Mouse (Mus musculus): ENCODE measurements around the gene Srm. TPM values are rescaled to one million over a fixed set of nuclear protein-coding genes. Genes with fewer than 3 reads are reported as not detected.

The Srm gene
- polyA plus RNA-seq, 1 experiment from 2014 or later, result 156 TPM

GRCm38 (mm10) chr4:148638302-148638701 lies 47.0 kb downstream of the Srm start:
- no peaks in the 10 kb centered on the region for H3K9me3 ChIP-seq (ENCODE audit: control insufficient read depth, low read length)
- H3K9ac ChIP-seq (ENCODE audit: low read depth, low read length), result no peak overlapping the region
- H3K27ac ChIP-seq (ENCODE audit: low read depth, low read length), result no peak overlapping the region
- no peak overlapping the region for H3K4me3 ChIP-seq (ENCODE audit: low read depth, low read length)
- 65% methylated on average over 9 of the region's 9 CpGs for WGBS
- ATAC-seq (ENCODE audit: low FRiP score) (no peak), DNase-seq (ENCODE audit: low spot score) (no peak)
- no peak overlapping the region for H3K4me2 ChIP-seq (replicated peaks; ENCODE audit: low read depth, low read length)
- H3K4me1 ChIP-seq (replicated peaks; ENCODE audit: control insufficient read depth, insufficient read depth, low read length), result no peaks in the 10 kb centered on the region
- no peaks in the 10 kb centered on the region for H3K36me3 ChIP-seq (ENCODE audit: control insufficient read depth, insufficient read depth, low read length)
- H3K27me3 ChIP-seq (ENCODE audit: control insufficient read depth, insufficient read depth, low read length), result no peaks in the 10 kb centered on the region

GRCm38 (mm10) chr4:148639455-148639854 lies 48.2 kb downstream of the Srm start:
- 85% methylated on average over 2 of the region's 2 CpGs for WGBS
- H3K4me1 ChIP-seq (replicated peaks; ENCODE audit: control insufficient read depth, insufficient read depth, low read length), result no peaks in the 10 kb centered on the region
- ATAC-seq (ENCODE audit: low FRiP score), result no peak
- H3K27me3 ChIP-seq (ENCODE audit: control insufficient read depth, insufficient read depth, low read length), result no peaks in the 10 kb centered on the region
- DNase-seq (ENCODE audit: low spot score), result no peak
- H3K4me3 ChIP-seq (ENCODE audit: low read depth, low read length), result no peak overlapping the region
- H3K36me3 ChIP-seq (ENCODE audit: control insufficient read depth, insufficient read depth, low read length), result no peaks in the 10 kb centered on the region
- H3K9ac ChIP-seq (ENCODE audit: low read depth, low read length), result no peak overlapping the region
- no peaks in the 10 kb centered on the region for H3K9me3 ChIP-seq (ENCODE audit: control insufficient read depth, low read length)
- no peak overlapping the region for H3K4me2 ChIP-seq (replicated peaks; ENCODE audit: low read depth, low read length)
- no peak overlapping the region for H3K27ac ChIP-seq (ENCODE audit: low read depth, low read length)

GRCm38 (mm10) chr4:148641121-148641520 lies 49.8 kb downstream of the Srm start:
- H3K36me3 ChIP-seq (ENCODE audit: control insufficient read depth, insufficient read depth, low read length), result no peaks in the 10 kb centered on the region
- H3K4me1 ChIP-seq (replicated peaks; ENCODE audit: control insufficient read depth, insufficient read depth, low read length), result no peaks in the 10 kb centered on the region
- ATAC-seq (ENCODE audit: low FRiP score) (no peak), DNase-seq (ENCODE audit: low spot score) (no peak)
- H3K27ac ChIP-seq (ENCODE audit: low read depth, low read length), result no peak overlapping the region
- H3K27me3 ChIP-seq (ENCODE audit: control insufficient read depth, insufficient read depth, low read length), result no peaks in the 10 kb centered on the region
- H3K4me2 ChIP-seq (replicated peaks; ENCODE audit: low read depth, low read length), result no peak overlapping the region
- H3K9ac ChIP-seq (ENCODE audit: low read depth, low read length), result no peak overlapping the region
- no peak overlapping the region for H3K4me3 ChIP-seq (ENCODE audit: low read depth, low read length)
- WGBS, result 88% methylated on average over 5 of the region's 5 CpGs
- no peaks in the 10 kb centered on the region for H3K9me3 ChIP-seq (ENCODE audit: control insufficient read depth, low read length)

GRCm38 (mm10) chr4:148643291-148644156 lies 52.2 kb downstream of the Srm start, which contains the start of gene Gm572:
Gene Gm572, plus strand, starts transcription at chr4:148643317.
- Histone ChIP-seq H3K36me3 (ENCODE audit: control insufficient read depth, insufficient read depth, low read length) (no peaks in the 10 kb centered on the region), H3K4me3 (ENCODE audit: low read depth, low read length) (no peak within 1 kb of the TSS), H3K27ac (ENCODE audit: low read depth, low read length) (no peak within 1 kb of the TSS), H3K9me3 (ENCODE audit: control insufficient read depth, low read length) (no peaks in the 10 kb centered on the region), H3K4me2 (replicated peaks; ENCODE audit: low read depth, low read length) (0 out of 2 replicates have a peak within 1 kb of the TSS, but pooled peaks have one; percentile 8), H3K9ac (ENCODE audit: low read depth, low read length) (no peak within 1 kb of the TSS), H3K4me1 (replicated peaks; ENCODE audit: control insufficient read depth, insufficient read depth, low read length) (no peaks in the 10 kb centered on the region), H3K27me3 (ENCODE audit: control insufficient read depth, insufficient read depth, low read length) (no peaks in the 10 kb centered on the region)
- no peak for DNase-seq (ENCODE audit: low spot score)
- 67% methylated on average over 15 of the region's 15 CpGs for WGBS
- no peak for ATAC-seq (ENCODE audit: low FRiP score)

GRCm38 (mm10) chr4:148644157-148644511 lies 52.8 kb downstream of the Srm start:
- WGBS, result 11% methylated on average over 9 of the region's 9 CpGs
- Histone ChIP-seq H3K27ac (ENCODE audit: low read depth, low read length) (no peak overlapping the region), H3K4me1 (replicated peaks; ENCODE audit: control insufficient read depth, insufficient read depth, low read length) (no peaks in the 10 kb centered on the region), H3K4me2 (replicated peaks; ENCODE audit: low read depth, low read length) (0 out of 2 replicates have a peak overlapping the region, but pooled peaks have one; percentile 8), H3K9ac (ENCODE audit: low read depth, low read length) (no peak overlapping the region), H3K36me3 (ENCODE audit: control insufficient read depth, insufficient read depth, low read length) (no peaks in the 10 kb centered on the region), H3K9me3 (ENCODE audit: control insufficient read depth, low read length) (no peaks in the 10 kb centered on the region), H3K27me3 (ENCODE audit: control insufficient read depth, insufficient read depth, low read length) (no peaks in the 10 kb centered on the region), H3K4me3 (ENCODE audit: low read depth, low read length) (no peak overlapping the region)
- DNase-seq (ENCODE audit: low spot score), result peak; percentile 77
- no peak for ATAC-seq (ENCODE audit: low FRiP score)

Other genes starting within 250 kb of the Srm start
- gene Ubiad1, start 146.7 kb upstream of the Srm start, polyA plus RNA-seq (2014; fragmentation: Nextera tagmentation; extraction: Ambion mirVana), result 14.4 and 14.6 TPM in 2 replicates
- gene Mtor, start 142.9 kb upstream of the Srm start, polyA plus RNA-seq (2014; fragmentation: Nextera tagmentation; extraction: Ambion mirVana), result 28.0 and 33.0 TPM in 2 replicates
- gene Angptl7, start 91.0 kb upstream of the Srm start, polyA plus RNA-seq (2014; fragmentation: Nextera tagmentation; extraction: Ambion mirVana), result 0.28 and 0.33 TPM in 2 replicates
- gene Exosc10, start 33.1 kb upstream of the Srm start, polyA plus RNA-seq (2014; fragmentation: Nextera tagmentation; extraction: Ambion mirVana), result 93.9 and 106 TPM in 2 replicates
- gene Masp2, start 11.1 kb downstream of the Srm start, polyA plus RNA-seq (2014; fragmentation: Nextera tagmentation; extraction: Ambion mirVana), result 0.15 and 0.25 TPM in 2 replicates
- 199 and 210 TPM in 2 replicates for gene Tardbp, start 35.5 kb downstream of the Srm start, polyA plus RNA-seq (2014; fragmentation: Nextera tagmentation; extraction: Ambion mirVana)
- not detected in 2 replicates for gene Gm572, start 51.8 kb downstream of the Srm start, polyA plus RNA-seq (2014; fragmentation: Nextera tagmentation; extraction: Ambion mirVana)
- gene Casz1, start 212.9 kb downstream of the Srm start, polyA plus RNA-seq (2014; fragmentation: Nextera tagmentation; extraction: Ambion mirVana), result 6.4 and 7.8 TPM in 2 replicates

Measured in hindbrain, embryonic 11.5 days (tissue).